Mouse (Mus musculus) heart, postnatal 10 days (tissue): ENCODE data around the gene H2-DMb2. TPM values are rescaled to one million over a fixed set of nuclear protein-coding genes. Genes with fewer than 3 reads are reported as not detected.

Experiments used
- DNase-seq, 2 experiments: peaks; one replicate each; pipeline ENCODE4 v3.0.0; 2021
- intact Hi-C: fragments of 180-260 bp; cut with DNase I; formaldehyde crosslinking; loops from one replicate; pipeline ENCODE4 v1.15.1; 2025
- total RNA-seq, 2 experiments: library from RNA; stranded (reverse); gene quantifications; 2 replicates each; pipeline ENCODE4 v1.2.3; 2021

H2-DMb2 gene
- total RNA-seq, 2 experiments from 2014 or later: 0.98 to 1.1 TPM

DNA sequence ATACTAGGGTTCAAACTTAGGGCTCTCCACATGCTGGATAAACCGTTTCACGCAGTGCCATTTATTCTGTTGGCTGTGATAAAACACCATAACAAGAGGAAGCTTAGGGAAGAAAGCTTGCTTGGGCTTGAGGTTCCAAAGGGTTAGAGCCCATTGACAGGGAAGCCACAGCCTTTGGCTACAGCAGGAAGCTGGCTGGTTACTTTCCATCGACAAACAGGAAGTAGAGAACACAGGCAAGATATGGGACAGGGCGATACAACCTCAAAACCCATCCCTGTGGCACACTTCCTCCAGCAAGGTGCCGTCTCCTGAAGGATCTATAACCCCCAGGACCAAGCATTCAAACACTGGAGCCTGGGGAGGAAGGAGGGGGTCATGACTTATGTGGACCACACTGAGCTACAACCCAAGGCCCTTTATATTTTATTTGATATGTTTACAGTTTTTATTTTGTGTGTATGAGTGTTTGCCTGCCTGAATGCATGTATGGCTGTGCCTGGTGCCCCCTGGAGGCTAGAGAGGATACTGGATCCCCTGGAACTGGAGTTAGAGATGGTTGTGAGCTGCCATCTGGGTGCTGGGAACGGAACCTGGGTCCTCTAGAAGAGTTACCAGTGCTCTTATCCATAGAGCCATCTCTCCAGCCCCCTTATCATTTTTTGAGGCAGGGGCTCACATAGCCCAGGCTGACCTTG lies 22.1 kb downstream of the H2-DMb2 start:
- no peak for DNase-seq
- intact Hi-C loops: no loop called here

DNA sequence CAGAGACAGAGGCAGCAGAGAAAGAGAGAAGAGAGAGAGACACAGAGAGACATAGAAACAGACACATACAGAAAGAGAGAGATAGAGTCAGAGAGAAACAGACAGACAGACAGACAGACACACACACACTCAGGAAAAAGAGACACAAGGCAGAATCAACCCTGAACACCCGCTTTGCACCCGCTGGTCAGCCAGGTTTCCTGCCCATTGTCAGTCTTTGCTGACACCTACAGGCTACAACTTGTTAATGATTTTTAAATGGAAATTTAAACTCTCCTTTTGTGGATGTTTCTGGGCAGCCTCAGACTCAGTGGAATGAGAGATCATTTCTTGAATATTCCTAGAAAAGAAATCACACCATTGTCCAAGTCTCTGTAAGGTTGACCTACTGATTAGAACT lies 26.2 kb downstream of the H2-DMb2 start:
- DNase-seq: peak; percentile 51 to 69
- intact Hi-C loops: loop anchor here (1.0 kb wide), 2 partner anchors 68 to 92 kb away; no protein-coding TSS in a partner anchor

DNA sequence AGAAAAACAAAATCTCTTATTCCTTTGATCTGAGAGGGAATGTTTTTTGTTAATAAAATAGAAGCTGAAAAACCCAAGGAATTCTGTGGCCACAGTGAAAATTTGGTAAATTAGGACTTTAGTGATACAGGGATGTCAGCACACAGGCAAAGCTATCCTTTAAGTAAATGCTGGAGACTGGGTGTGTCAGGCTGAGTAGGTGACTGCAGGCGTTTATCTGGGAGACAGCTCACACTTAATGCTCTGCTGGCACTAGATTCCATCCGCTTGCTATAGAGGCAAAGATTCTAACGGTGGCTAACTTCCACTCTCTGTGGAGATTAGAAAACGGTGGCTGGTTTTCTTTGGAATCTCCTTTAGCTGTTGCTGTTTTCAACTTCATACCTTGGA lies 27.4 kb downstream of the H2-DMb2 start:
- intact Hi-C loops: loop anchor here (1.0 to 5.0 kb wide), 3 partner anchors 35 to 142 kb away; no protein-coding TSS in a partner anchor

DNA sequence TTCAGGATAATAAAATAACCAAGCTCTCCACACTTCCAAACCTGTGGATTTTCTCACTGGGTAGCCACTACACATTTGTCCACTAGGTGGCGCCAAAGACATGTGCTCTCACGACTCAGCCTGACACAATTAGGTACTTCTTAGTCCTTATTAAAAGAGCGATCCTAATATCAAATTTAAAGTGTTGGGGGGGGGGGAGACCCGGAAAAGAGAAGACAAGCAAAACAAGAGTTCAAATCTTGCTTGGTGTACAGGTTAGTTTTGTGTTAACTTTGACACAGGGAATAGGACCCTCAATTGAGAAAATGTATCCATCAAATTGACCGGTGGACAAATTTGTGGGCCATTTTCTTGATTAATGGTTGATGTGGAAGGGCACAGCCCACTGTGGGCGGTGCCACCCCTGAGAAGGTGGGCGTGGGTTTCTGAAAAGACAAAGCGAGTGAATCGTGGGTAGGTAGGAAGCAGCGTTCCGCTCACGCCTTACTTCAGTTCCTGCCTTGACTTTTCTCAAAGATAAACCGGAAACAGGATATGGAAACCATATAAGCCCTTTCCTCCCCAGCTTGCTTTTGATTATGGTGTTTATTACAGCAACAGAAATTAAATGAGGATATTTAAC lies 27.9 kb downstream of the H2-DMb2 start:
- intact Hi-C loops: loop anchor here (1.0 to 5.0 kb wide), 4 partner anchors 33 to 141 kb away; no protein-coding TSS in a partner anchor
- DNase-seq: peak; percentile 84 to 91

More for the DNA sequence above, 27.4 kb downstream of the H2-DMb2 start:
- DNase-seq: no peak

DNA sequence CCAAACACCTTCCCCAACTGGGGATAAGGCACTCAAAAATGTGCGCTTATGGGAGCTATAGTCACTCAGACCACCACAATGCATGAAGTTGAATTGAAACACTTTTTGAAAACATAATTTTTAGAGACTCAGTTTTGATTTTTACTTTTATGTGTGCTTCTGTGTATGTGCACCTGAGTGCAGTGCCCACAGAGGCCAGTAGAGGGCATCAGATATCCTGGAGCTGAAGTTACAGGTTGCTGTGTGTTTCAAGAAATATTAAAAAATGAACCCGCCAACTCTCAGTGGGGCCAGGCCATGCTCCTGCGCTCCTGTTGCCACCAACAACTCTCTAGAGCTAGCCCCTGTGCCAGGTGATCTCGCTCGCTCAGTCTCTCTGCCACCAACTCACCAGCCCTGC lies 29.4 kb downstream of the H2-DMb2 start:
- intact Hi-C loops: loop anchor here (5.0 kb wide), 1 partner anchor 140 kb away; no protein-coding TSS in a partner anchor
- no peak for DNase-seq

DNA sequence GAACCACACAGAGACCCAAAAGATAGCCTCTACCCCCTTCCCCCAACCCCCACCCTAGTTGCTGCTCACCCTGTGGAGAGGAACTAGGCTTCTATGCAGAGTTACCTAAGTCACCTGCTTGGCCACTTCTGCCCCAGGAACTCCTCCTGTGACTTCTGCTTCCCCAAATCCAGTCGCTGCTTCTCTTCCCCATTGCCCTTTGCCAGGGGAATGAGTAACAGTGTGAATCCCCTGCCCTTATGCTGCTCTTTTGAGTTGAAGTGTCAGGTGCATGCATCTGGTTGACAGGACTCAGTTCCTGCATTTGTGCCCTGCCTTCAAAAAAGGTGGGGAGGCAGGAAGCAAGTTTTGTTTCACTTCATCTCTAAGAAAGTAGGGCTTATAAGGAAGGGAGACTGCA lies 31.0 kb downstream of the H2-DMb2 start:
- no peak for DNase-seq
- intact Hi-C loops: loop anchor here (5.0 kb wide), 1 partner anchor 138 kb away; no protein-coding TSS in a partner anchor

DNA sequence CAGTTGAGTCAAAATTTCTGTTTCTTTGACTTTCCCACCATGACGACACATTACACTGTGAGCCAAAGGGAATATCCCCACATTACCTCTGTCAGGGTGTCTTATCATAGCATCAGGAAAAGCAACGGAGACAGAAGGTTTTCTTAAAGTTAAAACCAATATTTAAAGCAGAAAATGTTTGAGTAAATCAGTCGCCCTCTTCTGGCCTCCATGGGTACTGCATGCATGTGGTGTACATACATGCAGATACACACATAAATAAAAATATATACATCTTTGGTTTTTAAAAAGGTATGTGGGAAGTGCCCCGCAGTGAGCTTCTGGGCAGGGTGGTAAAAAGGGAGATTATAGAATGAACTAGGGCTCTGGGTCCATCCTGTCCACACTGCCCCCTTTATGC lies 34.1 kb downstream of the H2-DMb2 start:
- intact Hi-C loops: no loop called here
- DNase-seq: no peak

DNA sequence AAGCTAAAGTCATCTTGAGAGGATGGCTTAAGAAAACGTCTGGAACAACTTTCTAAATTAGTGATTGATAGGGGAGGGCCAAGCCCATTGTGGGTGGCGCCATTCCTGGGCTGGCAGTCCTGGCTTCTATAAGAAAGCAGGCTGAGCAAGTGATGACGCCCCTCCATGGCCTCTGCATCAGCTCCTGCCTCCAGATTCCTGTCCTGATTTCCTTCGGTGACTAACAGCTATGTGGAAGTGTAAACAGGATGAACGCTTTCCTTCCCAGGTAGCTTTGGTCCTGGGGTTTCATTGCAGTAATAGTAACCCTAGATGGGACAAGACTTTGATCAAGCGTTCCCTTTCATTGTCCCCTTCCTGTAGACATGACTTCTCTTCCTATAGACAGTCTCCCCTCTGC lies 35.9 kb downstream of the H2-DMb2 start:
- no peak for DNase-seq
- intact Hi-C loops: no loop called here

DNA sequence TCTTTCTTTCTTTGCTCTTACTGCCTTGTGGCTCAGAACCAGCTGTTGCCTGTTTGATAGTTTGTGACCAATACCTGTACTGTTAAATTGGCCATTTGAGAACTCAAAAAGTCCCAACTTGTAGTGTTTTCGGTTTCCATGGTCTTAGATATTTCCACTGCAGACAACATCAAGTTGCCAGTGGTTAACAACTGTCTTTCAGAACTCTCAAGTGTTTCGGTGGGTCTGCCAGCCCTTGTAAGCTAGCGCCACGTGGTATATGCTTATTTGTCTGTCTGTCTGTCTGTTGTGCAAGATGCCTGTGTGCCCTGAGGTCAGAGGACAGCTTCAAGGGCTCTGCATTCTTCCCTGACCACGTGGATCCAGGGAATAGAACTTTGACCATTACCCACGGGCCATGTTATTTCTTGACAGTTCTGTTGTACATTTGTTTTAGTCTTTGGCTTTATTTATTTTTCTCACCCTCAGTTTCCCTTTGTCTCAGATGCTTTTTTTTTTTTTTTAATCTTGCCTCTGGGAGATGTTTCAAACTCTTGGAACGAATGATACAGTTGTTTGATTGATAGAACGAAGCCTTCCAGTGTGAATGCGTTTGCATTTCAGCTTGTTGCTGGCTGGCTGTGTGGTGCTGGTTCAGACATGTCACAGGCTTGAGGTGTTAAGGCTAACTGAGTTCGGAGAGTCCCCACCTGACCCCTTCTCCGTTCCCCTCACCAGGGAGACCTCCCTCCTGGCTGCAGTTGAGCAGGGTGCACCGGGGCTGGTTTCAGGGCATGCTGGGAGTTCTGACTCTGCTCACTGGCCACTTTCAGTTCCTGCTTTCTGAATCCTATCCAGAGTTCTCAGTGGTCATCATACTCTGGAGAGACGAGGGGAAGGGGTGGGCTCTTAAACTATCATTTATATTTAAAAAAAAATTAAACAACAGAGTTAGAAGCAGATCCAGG lies 37.1 kb downstream of the H2-DMb2 start:
- intact Hi-C loops: no loop called here
- no peak for DNase-seq

DNA sequence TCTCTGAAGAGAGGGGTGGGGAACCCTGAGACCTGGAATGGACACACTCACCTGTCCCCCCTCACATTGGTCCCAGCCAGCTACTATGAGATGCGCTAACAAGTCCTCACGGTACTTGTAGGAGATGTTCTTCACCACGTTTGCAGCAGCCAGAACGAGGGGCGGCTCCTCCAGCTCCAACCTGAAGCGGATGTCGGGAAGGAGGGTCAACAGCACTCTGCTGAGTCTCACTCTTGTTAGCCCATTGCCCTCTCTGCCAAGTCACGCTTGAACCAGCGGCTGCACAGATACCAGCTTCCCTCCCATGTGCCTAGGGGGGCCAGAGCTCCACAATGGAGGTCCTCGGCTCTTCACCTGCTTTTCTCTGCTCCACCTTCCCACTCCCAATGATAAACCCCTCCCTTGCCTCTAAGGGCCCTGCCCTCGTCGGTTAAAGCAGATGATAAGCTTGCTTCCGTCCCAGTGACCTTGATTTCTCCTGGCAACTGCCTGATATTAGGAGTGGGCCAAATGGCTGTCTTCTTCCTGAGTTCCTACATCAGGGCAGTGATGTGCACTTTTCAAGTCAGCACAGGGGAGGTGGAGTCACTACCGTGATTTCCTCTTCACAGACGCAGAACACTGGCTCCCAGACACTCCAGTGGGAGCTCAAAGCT lies 40.6 kb downstream of the H2-DMb2 start:
- no peak for DNase-seq
- intact Hi-C loops: no loop called here

DNA sequence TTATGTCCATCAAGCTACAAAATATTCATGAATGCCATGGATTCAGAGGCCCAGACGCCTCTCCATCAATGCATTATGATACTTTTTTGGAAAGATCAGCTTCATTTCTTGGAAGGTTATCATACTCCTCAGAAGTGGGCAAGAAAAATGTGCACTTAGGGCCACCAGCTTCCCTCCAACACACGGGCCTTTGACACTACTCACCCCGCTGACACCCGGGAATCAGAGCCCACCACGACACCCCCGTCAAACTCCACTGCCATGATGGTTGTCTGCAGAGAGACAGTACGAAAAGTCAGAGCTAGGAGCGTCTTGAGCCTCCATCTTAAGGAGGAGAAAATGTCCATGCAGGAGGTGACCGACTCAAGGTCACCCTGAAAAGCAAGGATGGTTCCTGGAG lies 42.4 kb downstream of the H2-DMb2 start:
- DNase-seq: no peak
- intact Hi-C loops: no loop called here

DNA sequence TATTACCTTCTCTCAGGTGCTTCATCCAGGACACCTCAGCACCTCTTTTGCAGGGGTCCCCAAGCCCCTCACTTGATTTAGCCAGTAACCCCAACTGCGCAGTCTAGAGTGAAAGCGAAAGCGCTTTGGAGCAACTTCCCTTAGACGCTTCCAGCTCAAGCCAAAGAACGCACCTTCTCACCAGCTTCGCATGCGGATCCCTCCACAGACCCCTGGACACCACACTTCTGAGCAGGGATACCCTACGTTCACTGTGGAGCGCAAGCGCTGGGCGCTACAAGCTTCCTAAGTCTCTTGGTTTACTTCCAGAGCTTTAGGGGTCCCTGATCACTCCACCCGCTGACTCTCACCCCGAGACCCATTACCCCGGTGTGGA lies 43.8 kb downstream of the H2-DMb2 start:
- DNase-seq: no peak
- intact Hi-C loops: no loop called here

DNA sequence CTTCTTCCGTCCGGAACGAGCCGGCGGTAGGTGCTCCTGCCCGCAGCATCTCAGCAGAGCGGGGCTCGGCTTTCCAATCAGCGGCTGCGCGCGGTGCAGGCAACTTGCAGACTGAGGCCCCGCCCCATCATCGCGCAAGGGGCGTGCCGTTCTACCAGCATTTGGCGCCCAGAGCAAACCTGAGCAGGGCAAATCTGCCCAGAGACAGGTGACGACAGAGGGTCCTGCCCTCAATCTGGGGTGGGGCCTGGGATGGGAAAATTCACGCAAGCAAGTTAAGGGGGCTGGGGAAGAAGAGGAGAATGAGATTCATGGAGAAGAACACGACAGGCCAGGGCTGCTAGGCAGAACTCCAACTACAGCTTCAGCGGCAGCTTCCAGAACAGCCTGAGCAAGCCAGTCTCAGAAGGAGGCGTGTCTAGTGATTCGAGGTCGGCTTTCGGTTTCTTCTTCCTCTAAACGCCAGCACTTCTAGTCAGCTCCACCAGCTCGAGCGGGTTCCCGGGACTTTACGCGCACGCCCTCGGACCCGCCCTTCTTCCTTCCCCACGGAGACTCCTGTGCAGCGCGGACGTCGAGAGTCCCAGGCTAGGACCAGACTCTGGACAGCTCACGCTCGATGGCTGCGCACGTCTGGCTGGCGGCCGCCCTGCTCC lies 44.3 kb downstream of the H2-DMb2 start, which contains the start of the genes Tap1 and Psmb9:
Gene Tap1 (plus strand): TSS at position 293 of the 656 bp plus-strand sequence.
Gene Psmb9 (minus strand): TSS at position 504 of the 656 bp plus-strand sequence.
- DNase-seq: peak; percentile 97 to 99
- intact Hi-C loops: no loop called here

DNA sequence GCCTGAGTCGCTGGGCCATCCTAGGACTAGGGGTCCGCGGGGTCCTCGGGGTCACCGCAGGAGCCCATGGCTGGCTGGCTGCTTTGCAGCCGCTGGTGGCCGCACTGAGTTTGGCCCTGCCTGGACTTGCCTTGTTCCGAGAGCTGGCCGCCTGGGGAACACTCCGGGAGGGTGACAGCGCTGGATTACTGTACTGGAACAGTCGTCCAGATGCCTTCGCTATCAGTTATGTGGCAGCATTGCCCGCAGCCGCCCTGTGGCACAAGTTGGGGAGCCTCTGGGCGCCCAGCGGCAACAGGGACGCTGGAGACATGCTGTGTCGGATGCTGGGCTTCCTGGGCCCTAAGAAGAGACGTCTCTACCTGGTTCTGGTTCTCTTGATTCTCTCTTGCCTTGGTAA lies 44.9 kb downstream of the H2-DMb2 start:
- peak; percentile 56 to 59 for DNase-seq
- intact Hi-C loops: no loop called here

DNA sequence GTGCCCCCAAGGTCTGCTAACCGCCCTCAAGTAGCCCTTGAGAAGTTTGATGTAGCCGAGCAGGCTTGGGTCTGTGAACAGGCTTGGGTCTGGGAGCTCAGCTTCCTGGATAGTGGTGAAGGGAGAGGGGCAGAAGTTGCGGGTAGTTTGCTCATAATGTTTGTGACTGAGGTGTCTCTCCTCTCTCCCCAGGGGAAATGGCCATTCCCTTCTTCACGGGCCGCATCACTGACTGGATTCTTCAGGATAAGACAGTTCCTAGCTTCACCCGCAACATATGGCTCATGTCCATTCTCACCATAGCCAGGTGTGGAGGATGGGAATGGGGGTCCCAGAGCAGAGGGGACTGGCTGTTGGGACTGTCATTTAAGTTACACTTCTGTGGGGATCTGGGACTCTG lies 45.9 kb downstream of the H2-DMb2 start:
- intact Hi-C loops: no loop called here
- DNase-seq: no peak

DNA sequence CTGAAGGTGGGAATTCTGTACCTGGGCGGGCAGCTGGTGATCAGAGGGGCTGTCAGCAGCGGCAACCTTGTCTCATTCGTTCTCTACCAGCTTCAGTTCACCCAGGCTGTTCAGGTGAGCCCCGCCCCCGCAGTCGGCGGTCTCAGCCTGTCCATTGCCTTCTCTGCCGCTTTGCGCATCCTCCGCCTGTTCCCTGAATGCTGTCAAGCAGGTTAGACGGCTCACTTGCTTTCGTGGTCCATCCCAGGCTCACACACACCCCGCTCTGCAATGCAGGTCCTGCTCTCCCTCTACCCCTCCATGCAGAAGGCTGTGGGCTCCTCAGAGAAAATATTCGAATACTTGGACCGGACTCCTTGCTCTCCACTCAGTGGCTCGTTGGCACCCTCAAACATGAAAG lies 49.7 kb downstream of the H2-DMb2 start:
- no peak for DNase-seq
- intact Hi-C loops: no loop called here

DNA sequence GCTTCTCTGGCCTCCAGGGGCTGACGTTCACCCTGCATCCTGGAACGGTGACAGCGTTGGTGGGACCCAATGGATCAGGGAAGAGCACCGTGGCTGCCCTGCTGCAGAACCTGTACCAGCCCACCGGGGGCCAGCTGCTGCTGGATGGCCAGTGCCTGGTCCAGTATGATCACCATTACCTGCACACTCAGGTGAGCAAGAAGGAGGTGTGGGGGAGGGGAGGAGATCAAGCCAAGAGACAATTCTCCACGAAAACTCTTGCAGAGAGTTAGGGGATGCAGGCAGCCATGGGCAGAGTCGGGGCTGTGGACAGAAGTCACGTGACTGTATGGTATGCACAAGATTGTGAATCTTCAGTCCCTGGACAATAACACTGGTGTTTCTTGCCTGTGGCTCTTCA lies 50.4 kb downstream of the H2-DMb2 start:
- intact Hi-C loops: no loop called here

DNA sequence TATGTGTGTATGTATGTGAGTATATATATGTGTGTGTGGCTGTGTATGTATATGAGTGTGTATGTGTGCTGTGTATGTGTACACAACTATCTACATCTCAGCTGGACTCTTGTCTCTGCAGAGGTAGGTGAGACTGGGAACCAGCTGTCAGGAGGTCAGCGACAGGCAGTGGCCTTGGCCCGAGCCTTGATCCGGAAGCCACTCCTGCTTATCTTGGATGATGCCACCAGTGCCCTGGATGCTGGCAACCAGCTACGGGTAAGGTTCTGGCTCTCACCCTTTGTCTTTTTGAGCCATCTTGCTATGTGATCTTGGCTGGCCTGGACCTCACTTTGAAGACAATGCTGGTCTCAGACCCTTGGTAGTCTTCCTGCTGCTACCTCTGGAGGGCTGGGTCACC lies 51.6 kb downstream of the H2-DMb2 start:
- DNase-seq: no peak
- intact Hi-C loops: no loop called here

More for the DNA sequence above, 50.4 kb downstream of the H2-DMb2 start:
- no peak for DNase-seq

DNA sequence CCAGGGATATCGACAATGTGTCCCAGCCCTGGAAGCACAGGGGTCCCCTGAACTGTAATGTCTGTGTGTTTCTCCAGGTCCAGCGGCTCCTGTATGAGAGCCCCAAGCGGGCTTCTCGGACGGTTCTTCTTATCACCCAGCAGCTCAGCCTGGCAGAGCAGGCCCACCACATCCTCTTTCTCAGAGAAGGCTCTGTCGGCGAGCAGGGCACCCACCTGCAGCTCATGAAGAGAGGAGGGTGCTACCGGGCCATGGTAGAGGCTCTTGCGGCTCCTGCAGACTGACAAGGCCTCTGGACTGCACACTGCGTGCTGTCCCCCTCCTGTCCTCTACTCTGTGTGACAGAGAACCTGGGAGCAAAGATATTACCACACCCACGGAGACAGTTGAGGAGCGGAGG lies 53.4 kb downstream of the H2-DMb2 start:
- intact Hi-C loops: no loop called here
- DNase-seq: no peak
